Mouse (Mus musculus) liver, embryonic 13.5 days (tissue): Measurements from ENCODE around the gene Parva. TPM values are rescaled to one million over a fixed set of nuclear protein-coding genes. Genes with fewer than 3 reads are reported as not detected.

Experiments
- ATAC-seq: fragments of 200-750 bp; cut with Nextera tagmentation; 2 replicates; pipeline ENCODE4 v1.8.0; 2017; ENCODE audit warnings: low read depth, mild to moderate bottlenecking, moderate number of reproducible peaks, moderate library complexity
- DNase-seq: peaks from one replicate; pipeline ENCODE4 v3.0.0; 2022
- H3K27ac ChIP-seq: fragments of 300-500 bp; sonication (generic); 2 replicates; pipeline ENCODE4 v1.5.1; 2015; ENCODE audit warnings: moderate library complexity, mild to moderate bottlenecking, inconsistent platforms
- H3K27me3 ChIP-seq: fragments of 300-500 bp; sonication (generic); 2 replicates; pipeline ENCODE4 v1.6.1; 2015; ENCODE audit warnings: mild to moderate bottlenecking, inconsistent platforms
- H3K36me3 ChIP-seq: fragments of 300-500 bp; sonication (generic); 2 replicates; pipeline ENCODE4 v1.6.1; 2015; ENCODE audit warnings: mild to moderate bottlenecking, inconsistent platforms
- H3K4me1 ChIP-seq: fragments of 300-500 bp; sonication (generic); replicated peaks from 2 replicates; pipeline ENCODE4 v1.6.1; 2015; ENCODE audit warnings: inconsistent platforms
- H3K4me2 ChIP-seq: fragments of 300-500 bp; sonication (generic); 2 replicates; pipeline ENCODE4 v1.6.1; 2015; ENCODE audit warnings: inconsistent platforms, mild to moderate bottlenecking, moderate library complexity
- H3K4me3 ChIP-seq: fragments of 300-500 bp; sonication (generic); replicated peaks from 2 replicates; pipeline ENCODE4 v1.5.1; 2015; ENCODE audit warnings: mild to moderate bottlenecking, inconsistent platforms
- H3K9ac ChIP-seq: fragments of 300-500 bp; sonication (generic); 2 replicates; pipeline ENCODE4 v1.6.1; 2015; ENCODE audit warnings: mild to moderate bottlenecking, inconsistent platforms
- H3K9me3 ChIP-seq: fragments of 300-500 bp; sonication (generic); replicated peaks from 2 replicates; pipeline ENCODE4 v1.6.1; 2016; ENCODE audit warnings: inconsistent platforms
- WGBS: fragments of 180-500 bp; shearing (Covaris S2); methylation state at CpG from one replicate; pipeline ENCODE4 v1.1.7; 2015; ENCODE audit not compliant: insufficient replicate concordance; 5-methylcytosine and 5-hydroxymethylcytosine counted together
- polyA plus RNA-seq: library from polyadenylated mRNA; unstranded; fragments of >200 nt; fragmentation: Nextera tagmentation; extraction: Ambion mirVana; gene quantifications from 2 replicates; pipeline ENCODE4 v1.2.1, GENCODE M21; 2015

The Parva gene
- polyA plus RNA-seq, 1 experiment from 2014 or later, result 8.1 TPM

- DNase-seq, result no peak
- no peak overlapping the region for H3K4me3 ChIP-seq
- no peaks in the 10 kb centered on the region for H3K27me3 ChIP-seq
- no peak overlapping the region for H3K9ac ChIP-seq
- 14% methylated on average over 7 of the region's 7 CpGs for whole genome bisulfite sequencing
- H3K36me3 ChIP-seq, result no peaks in the 10 kb centered on the region
- H3K4me1 ChIP-seq, result peaks cover 17% of the 10 kb centered on the region
- no peak overlapping the region for H3K4me2 ChIP-seq
- ATAC-seq, result no peak
- no peaks in the 10 kb centered on the region for H3K9me3 ChIP-seq
- H3K27ac ChIP-seq, result no peak overlapping the region
Measured at GRCm38 (mm10) chr7:112500134-112500490, 72.8 kb downstream of the Parva start.

- no peak overlapping the region for H3K27ac ChIP-seq
- ATAC-seq (no peak), DNase-seq (no peak)
- peaks cover 18% of the 10 kb centered on the region for H3K4me1 ChIP-seq
- no peak overlapping the region for H3K9ac ChIP-seq
- H3K4me3 ChIP-seq, result no peak overlapping the region
- H3K9me3 ChIP-seq, result no peaks in the 10 kb centered on the region
- no peak overlapping the region for H3K4me2 ChIP-seq
- no peaks in the 10 kb centered on the region for H3K36me3 ChIP-seq
- H3K27me3 ChIP-seq, result no peaks in the 10 kb centered on the region
- 41% methylated on average over 18 of the region's 18 CpGs for WGBS
Measured at GRCm38 (mm10) chr7:112502050-112502809, 74.9 kb downstream of the Parva start.

GRCm38 (mm10) chr7:112502845-112503244 lies 75.5 kb downstream of the Parva start:
- 46% methylated on average over 5 of the region's 5 CpGs for WGBS

GRCm38 (mm10) chr7:112503448-112503847 lies 76.1 kb downstream of the Parva start:
- ATAC-seq (no peak), DNase-seq (no peak)
- no peak overlapping the region for H3K9ac ChIP-seq
- H3K36me3 ChIP-seq, result no peaks in the 10 kb centered on the region
- no peak overlapping the region for H3K4me3 ChIP-seq
- no peaks in the 10 kb centered on the region for H3K27me3 ChIP-seq
- no peak overlapping the region for H3K27ac ChIP-seq
- H3K4me1 ChIP-seq, result peaks cover 16% of the 10 kb centered on the region
- 61% methylated on average over 6 of the region's 6 CpGs for WGBS
- no peaks in the 10 kb centered on the region for H3K9me3 ChIP-seq
- H3K4me2 ChIP-seq, result no peak overlapping the region

More at GRCm38 (mm10) chr7:112502845-112503244, 75.5 kb downstream of the Parva start:
- no peak overlapping the region for H3K9ac ChIP-seq
- no peaks in the 10 kb centered on the region for H3K36me3 ChIP-seq
- no peak overlapping the region for H3K4me2 ChIP-seq
- ATAC-seq (no peak), DNase-seq (no peak)
- no peak overlapping the region for H3K4me3 ChIP-seq
- H3K4me1 ChIP-seq, result peaks cover 18% of the 10 kb centered on the region
- H3K9me3 ChIP-seq, result no peaks in the 10 kb centered on the region
- H3K27me3 ChIP-seq, result no peaks in the 10 kb centered on the region
- H3K27ac ChIP-seq, result no peak overlapping the region

GRCm38 (mm10) chr7:112503917-112504316 lies 76.6 kb downstream of the Parva start:
- ATAC-seq, result no peak
- Histone ChIP-seq H3K9ac (no peak overlapping the region), H3K4me2 (no peak overlapping the region), H3K36me3 (no peaks in the 10 kb centered on the region), H3K27ac (no peak overlapping the region), H3K9me3 (no peaks in the 10 kb centered on the region), H3K4me1 (peaks cover 11% of the 10 kb centered on the region), H3K27me3 (no peaks in the 10 kb centered on the region), H3K4me3 (no peak overlapping the region)
- WGBS, result 25% methylated on average over 3 of the region's 3 CpGs
- no peak for DNase-seq

GRCm38 (mm10) chr7:112509107-112509506 lies 81.8 kb downstream of the Parva start:
- Histone ChIP-seq H3K27me3 (no peaks in the 10 kb centered on the region), H3K9ac (no peak overlapping the region), H3K4me2 (no peak overlapping the region), H3K4me1 (0 out of 2 replicates have a peak, but pooled peaks cover 8% of the 10 kb centered on the region), H3K4me3 (no peak overlapping the region), H3K27ac (no peak overlapping the region), H3K36me3 (no peaks in the 10 kb centered on the region), H3K9me3 (no peaks in the 10 kb centered on the region)
- ATAC-seq (no peak), DNase-seq (no peak)
- 64% methylated on average over 8 of the region's 8 CpGs for WGBS

- Histone ChIP-seq H3K4me2 (no peak overlapping the region), H3K9ac (no peak overlapping the region), H3K27ac (no peak overlapping the region), H3K36me3 (no peaks in the 10 kb centered on the region), H3K9me3 (no peaks in the 10 kb centered on the region), H3K4me3 (no peak overlapping the region), H3K4me1 (0 out of 2 replicates have a peak, but pooled peaks cover 8% of the 10 kb centered on the region), H3K27me3 (no peaks in the 10 kb centered on the region)
- DNase-seq, result no peak
- 52% methylated on average over 10 of the region's 10 CpGs for WGBS
- ATAC-seq, result no peak
Measured at GRCm38 (mm10) chr7:112510336-112511048, 83.2 kb downstream of the Parva start.

GRCm38 (mm10) chr7:112511309-112511708 lies 84.0 kb downstream of the Parva start:
- no peaks in the 10 kb centered on the region for H3K9me3 ChIP-seq
- ATAC-seq, result no peak
- no peak overlapping the region for H3K9ac ChIP-seq
- H3K27me3 ChIP-seq, result no peaks in the 10 kb centered on the region
- no peak for DNase-seq
- no peaks in the 10 kb centered on the region for H3K36me3 ChIP-seq
- 0 out of 2 replicates have a peak, but pooled peaks cover 7% of the 10 kb centered on the region for H3K4me1 ChIP-seq
- WGBS, result 66% methylated on average over 8 of the region's 8 CpGs
- H3K4me3 ChIP-seq, result no peak overlapping the region
- H3K27ac ChIP-seq, result no peak overlapping the region
- H3K4me2 ChIP-seq, result no peak overlapping the region

GRCm38 (mm10) chr7:112512257-112512656 lies 85.0 kb downstream of the Parva start:
- no peak for ATAC-seq
- H3K4me1 ChIP-seq, result 0 out of 2 replicates have a peak, but pooled peaks cover 4% of the 10 kb centered on the region
- 40% methylated on average over 3 of the region's 3 CpGs for WGBS

GRCm38 (mm10) chr7:112512895-112513294 lies 85.6 kb downstream of the Parva start:
- WGBS, result 75% methylated on average over 1 of the region's 1 CpGs
- no peak overlapping the region for H3K27ac ChIP-seq
- ATAC-seq (no peak), DNase-seq (no peak)
- no peaks in the 10 kb centered on the region for H3K9me3 ChIP-seq
- no peak overlapping the region for H3K4me3 ChIP-seq
- H3K27me3 ChIP-seq, result no peaks in the 10 kb centered on the region
- H3K9ac ChIP-seq, result no peak overlapping the region
- H3K4me2 ChIP-seq, result no peak overlapping the region
- no peaks in the 10 kb centered on the region for H3K36me3 ChIP-seq
- H3K4me1 ChIP-seq, result 0 out of 2 replicates have a peak, but pooled peaks cover 4% of the 10 kb centered on the region

More at GRCm38 (mm10) chr7:112512257-112512656, 85.0 kb downstream of the Parva start:
- Histone ChIP-seq H3K4me2 (no peak overlapping the region), H3K27ac (no peak overlapping the region), H3K27me3 (no peaks in the 10 kb centered on the region), H3K9me3 (no peaks in the 10 kb centered on the region), H3K9ac (no peak overlapping the region), H3K36me3 (no peaks in the 10 kb centered on the region), H3K4me3 (no peak overlapping the region)
- no peak for DNase-seq

- ATAC-seq (peak; percentile 50; the same call in 1 of the 2 replicates), DNase-seq (no peak)
- no peaks in the 10 kb centered on the region for H3K36me3 ChIP-seq
- no peak overlapping the region for H3K4me3 ChIP-seq
- H3K27ac ChIP-seq, result no peak overlapping the region
- WGBS, result 45% methylated on average over 8 of the region's 8 CpGs
- H3K9ac ChIP-seq, result no peak overlapping the region
- H3K4me1 ChIP-seq, result 0 out of 2 replicates have a peak, but pooled peaks cover 4% of the 10 kb centered on the region
- no peaks in the 10 kb centered on the region for H3K27me3 ChIP-seq
- no peaks in the 10 kb centered on the region for H3K9me3 ChIP-seq
- H3K4me2 ChIP-seq, result 0 out of 2 replicates have a peak overlapping the region, but pooled peaks have one; percentile 9
Measured at GRCm38 (mm10) chr7:112514636-112515193, 87.4 kb downstream of the Parva start.
